Mouse (Mus musculus) kidney, postnatal 0 days (tissue): ENCODE results near the gene Neu1. TPM values are rescaled to one million over a fixed set of nuclear protein-coding genes. Genes with fewer than 3 reads are reported as not detected.
A peak's percentile ranks its signal among the peaks of the same experiment; 100 is the strongest.
"Not testable (repeated sequence)": the region's sequence is repeated elsewhere in the genome, so short reads cannot be mapped to it uniquely, and the experiment has no call there.

Experiments
- ATAC-seq: fragments of 200-750 bp; cut with Nextera tagmentation; replicated peaks from 2 replicates; pipeline ENCODE4 v1.8.0; 2017; ENCODE audit warnings: low read depth, moderate number of reproducible peaks, moderate TSS enrichment, moderate library complexity; ENCODE audit not compliant: low FRiP score
- DNase-seq: peaks from one replicate; pipeline ENCODE4 v3.0.0-alpha.2; 2016; ENCODE audit warnings: low spot score
- H3K27ac ChIP-seq: fragments of 300-500 bp; sonication (generic); 2 replicates; pipeline ENCODE4 v1.5.1; 2014; ENCODE audit warnings: mild to moderate bottlenecking
- H3K27me3 ChIP-seq: fragments of 300-500 bp; sonication (generic); 2 replicates; pipeline ENCODE4 v1.6.1; 2014; ENCODE audit warnings: low read length, mixed read lengths; ENCODE audit not compliant: insufficient read depth
- H3K36me3 ChIP-seq: fragments of 300-500 bp; sonication (generic); 2 replicates; pipeline ENCODE4 v1.6.1; 2014; ENCODE audit warnings: low read length, mixed read lengths; ENCODE audit not compliant: insufficient read depth
- H3K4me1 ChIP-seq: fragments of 300-500 bp; sonication (generic); replicated peaks from 2 replicates; pipeline ENCODE4 v1.6.1; 2014; ENCODE audit warnings: antibody characterized with exemption, low read length, mixed read lengths; ENCODE audit not compliant: insufficient read depth
- H3K4me2 ChIP-seq: fragments of 300-500 bp; sonication (generic); 2 replicates; pipeline ENCODE4 v1.6.1; 2014; ENCODE audit warnings: mild to moderate bottlenecking, low read length, moderate library complexity, mixed read lengths
- H3K4me3 ChIP-seq: fragments of 300-500 bp; sonication (generic); replicated peaks from 2 replicates; pipeline ENCODE4 v1.5.1; 2014; ENCODE audit warnings: low read depth, low read length
- H3K9ac ChIP-seq: fragments of 300-500 bp; sonication (generic); 2 replicates; pipeline ENCODE4 v1.6.1; 2014; ENCODE audit warnings: low read depth, low read length
- H3K9me3 ChIP-seq: fragments of 300-500 bp; sonication (generic); replicated peaks from 2 replicates; pipeline ENCODE4 v1.6.1; 2016; ENCODE audit warnings: low read length, inconsistent platforms, mixed read lengths
- CTCF ChIP-seq: IDR thresholded peaks from 2 replicates; pipeline ENCODE4 v1.5.1; 2016; ENCODE audit warnings: antibody characterized with exemption, low read depth, mild to moderate bottlenecking, moderate library complexity
- WGBS: fragments of 180-500 bp; shearing (Covaris S2); extraction: QIAGEN DNeasy Blood & Tissue Kit; methylation state at CpG from one replicate; pipeline ENCODE4 v1.1.7; 2014; 5-methylcytosine and 5-hydroxymethylcytosine counted together
- polyA plus RNA-seq: library from polyadenylated mRNA; unstranded; fragments of >200 nt; fragmentation: Nextera tagmentation; extraction: Ambion mirVana; gene quantifications from 2 replicates; pipeline ENCODE4 v1.2.1, GENCODE M21; 2015

The Neu1 gene
- polyA plus RNA-seq, 1 experiment from 2014 or later, result 92.0 TPM

- DNase-seq (peak; percentile 69), ATAC-seq (no peak)
- TF ChIP-seq CTCF, result no peak
- Histone ChIP-seq H3K4me2 (peak overlapping the region; percentile 89), H3K4me3 (peak overlapping the region; percentile 96), H3K27me3 (no peaks in the 10 kb centered on the region), H3K9me3 (no peaks in the 10 kb centered on the region), H3K4me1 (peaks cover 8% of the 10 kb centered on the region), H3K27ac (peak overlapping the region; percentile 95), H3K9ac (peak overlapping the region; percentile 96), H3K36me3 (peaks cover 33% of the 10 kb centered on the region)
- 0% methylated on average over 5 of the region's 5 CpGs for WGBS
Observed at GRCm38 (mm10) chr17:34899890-34900243, 31.2 kb upstream of the Neu1 start.

- not testable (repeated sequence) for DNase-seq, H3K4me2 ChIP-seq, H3K9me3 ChIP-seq, H3K4me3 ChIP-seq, H3K4me1 ChIP-seq, H3K9ac ChIP-seq, H3K27ac ChIP-seq, H3K27me3 ChIP-seq, ATAC-seq
- H3K36me3 ChIP-seq, result peaks cover 42% of the 10 kb centered on the region
Observed at GRCm38 (mm10) chr17:34900826-34901225, 30.2 kb upstream of the Neu1 start.

- DNase-seq, ATAC-seq, H3K27ac ChIP-seq, H3K27me3 ChIP-seq, H3K4me3 ChIP-seq, H3K4me2 ChIP-seq, H3K9me3 ChIP-seq, H3K9ac ChIP-seq, H3K4me1 ChIP-seq: not testable (repeated sequence)
- 86% methylated on average over 9 of the region's 10 CpGs for WGBS
- peaks cover 49% of the 10 kb centered on the region for H3K36me3 ChIP-seq
Observed at GRCm38 (mm10) chr17:34901948-34902347, 29.1 kb upstream of the Neu1 start.

- no peak overlapping the region for H3K4me2 ChIP-seq
- H3K9me3 ChIP-seq, result no peaks in the 10 kb centered on the region
- TF ChIP-seq CTCF, result no peak
- 76% methylated on average over 9 of the region's 9 CpGs for WGBS
- H3K27ac ChIP-seq, result no peak overlapping the region
- no peak for ATAC-seq
- peaks cover 58% of the 10 kb centered on the region for H3K36me3 ChIP-seq
- DNase-seq, result no peak
- H3K27me3 ChIP-seq, result no peaks in the 10 kb centered on the region
- H3K4me1 ChIP-seq, result no peaks in the 10 kb centered on the region; the same call in 1 of the 2 replicates
- no peak overlapping the region for H3K4me3 ChIP-seq
- no peak overlapping the region for H3K9ac ChIP-seq
Observed at GRCm38 (mm10) chr17:34902895-34903294, 28.2 kb upstream of the Neu1 start.

- WGBS, result 80% methylated on average over 10 of the region's 10 CpGs
- Histone ChIP-seq H3K27me3 (no peaks in the 10 kb centered on the region), H3K4me2 (no peak overlapping the region), H3K9me3 (no peaks in the 10 kb centered on the region), H3K27ac (no peak overlapping the region), H3K4me3 (no peak overlapping the region), H3K36me3 (peaks cover 73% of the 10 kb centered on the region), H3K9ac (no peak overlapping the region), H3K4me1 (no peaks in the 10 kb centered on the region)
- DNase-seq (no peak), ATAC-seq (0 out of 2 replicates have a peak, but pooled peaks have one; percentile 9)
- TF ChIP-seq CTCF, result no peak
Observed at GRCm38 (mm10) chr17:34910982-34911381, 20.1 kb upstream of the Neu1 start.

- Histone ChIP-seq H3K4me2 (no peak overlapping the region), H3K27me3 (no peaks in the 10 kb centered on the region), H3K4me3 (no peak overlapping the region), H3K9ac (no peak overlapping the region), H3K36me3 (peaks cover 64% of the 10 kb centered on the region), H3K9me3 (no peaks in the 10 kb centered on the region), H3K4me1 (no peaks in the 10 kb centered on the region), H3K27ac (no peak overlapping the region)
- TF ChIP-seq CTCF, result peak; percentile 97
- 47% methylated on average over 5 of the region's 5 CpGs for whole genome bisulfite sequencing
- DNase-seq (peak; percentile 77), ATAC-seq (peak; percentile 37)
Observed at GRCm38 (mm10) chr17:34911945-34912351, 19.1 kb upstream of the Neu1 start.
